ENCODE assay signal across 11 mouse cellular contexts in the genomic region with DNA sequence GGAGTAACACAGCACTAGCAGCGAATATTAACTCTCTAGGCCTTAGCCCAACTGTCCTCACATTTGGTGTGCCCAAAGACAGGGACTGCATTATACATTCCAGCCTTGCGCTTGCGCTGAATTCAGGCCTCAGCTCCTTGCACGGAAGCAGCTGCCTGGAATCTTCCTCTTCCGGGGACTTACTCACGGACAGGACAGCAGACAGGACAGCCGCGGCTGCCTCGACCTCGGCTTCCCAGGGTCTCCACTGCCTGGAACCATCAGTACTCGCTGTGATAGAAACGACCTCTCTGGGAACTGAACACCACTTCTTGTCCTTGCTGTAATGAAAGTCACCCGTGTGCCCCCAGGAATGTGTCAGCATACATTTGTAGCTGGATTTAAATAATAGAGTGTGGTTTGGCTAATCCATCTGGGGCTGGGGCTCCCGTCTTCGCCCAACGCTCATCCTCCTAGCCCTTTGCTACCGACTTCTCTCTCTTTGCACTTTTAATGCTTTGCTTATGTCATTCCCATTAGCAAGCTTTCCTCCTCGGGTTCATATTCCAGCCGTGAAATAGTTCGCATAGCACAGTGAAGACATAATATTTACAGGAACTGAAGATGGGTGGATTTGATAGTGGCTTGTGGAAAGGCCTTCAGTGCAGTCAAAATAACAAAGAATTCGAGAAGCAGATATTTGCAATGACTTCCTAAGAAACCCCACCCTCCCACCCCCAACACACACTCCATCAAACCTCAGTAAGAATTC. TPM values are rescaled to one million over a fixed set of nuclear protein-coding genes. Genes with fewer than 3 reads are reported as not detected.
DNase-seq lines count a peak whose midpoint lies in the region; ATAC-seq and TF ChIP-seq lines count a peak whose summit lies in the region.
"Had no signal": no experiment of that assay in that cellular context is flagged by ENCODE, and none has a peak within 500 bp of the region (broad histone marks: within the 10 kb centered on the region; RNA-seq: fewer than 3 reads in every experiment).

No protein-coding gene starts in this region.

- no peaks in the 10 kb centered on the region for H3K36me3 ChIP-seq in embryonic facial prominence, embryonic 11.5 days (replicated peaks; ENCODE audit: control insufficient read depth, insufficient read depth, low read depth, low read length)
- no peaks in the 10 kb centered on the region for H3K36me3 ChIP-seq in lung, postnatal 0 days (ENCODE audit: insufficient read depth, low read length)
- H3K36me3 ChIP-seq: forebrain, embryonic 15.5 days had no signal

- peak overlapping the region; percentile 77 for H3K27ac ChIP-seq in gastrocnemius, adult 2 months
- H3K27ac ChIP-seq in embryonic facial prominence, embryonic 11.5 days (replicated peaks; ENCODE audit: low read depth, low read length) = peak overlapping the region; percentile 52; the same call in 1 of the 2 replicates
- peak overlapping the region; percentile 58; the same call in 1 of the 2 replicates for H3K27ac ChIP-seq in lung, postnatal 0 days (ENCODE audit: low read length)
- H3K27ac ChIP-seq: forebrain, embryonic 15.5 days had no signal

- no peak for TF ChIP-seq CTCF in gastrocnemius, adult 2 months (IDR thresholded peaks at IDR 0.05)
- TF ChIP-seq CTCF in lung, postnatal 0 days (IDR thresholded peaks at IDR 0.05) = no peak

- 47% methylated on average over 21 of the region's 21 CpGs for WGBS in embryonic facial prominence, embryonic 11.5 days
- 27% methylated on average over 21 of the region's 21 CpGs for WGBS in lung, postnatal 0 days

- no peaks in the 10 kb centered on the region for H3K27me3 ChIP-seq in embryonic facial prominence, embryonic 11.5 days (ENCODE audit: control insufficient read depth, insufficient read depth, low read length)
- no peaks in the 10 kb centered on the region for H3K27me3 ChIP-seq in lung, postnatal 0 days (replicated peaks; ENCODE audit: insufficient read depth, low read length)
- H3K27me3 ChIP-seq: forebrain, embryonic 15.5 days had no signal

- H3K4me2 ChIP-seq in embryonic facial prominence, embryonic 11.5 days (ENCODE audit: low read depth, low read length) = no peak overlapping the region
- no peak overlapping the region for H3K4me2 ChIP-seq in lung, postnatal 0 days (replicated peaks; ENCODE audit: low read depth, low read length)
- H3K4me2 ChIP-seq: forebrain, embryonic 15.5 days had no signal

- ATAC-seq in embryonic facial prominence, embryonic 11.5 days (replicated peaks; ENCODE audit: insufficient number of reproducible peaks, low FRiP score, low TSS enrichment, low read depth) = no peak
- ATAC-seq in lung, postnatal 0 days = peak; percentile 59
- ATAC-seq: forebrain, embryonic 15.5 days had no signal

- DNase-seq in gastrocnemius, adult 2 months = no peak
- no peak for DNase-seq in gastrocnemius, postnatal 25 days
- DNase-seq in kidney, postnatal 14 days = peak; percentile 29
- DNase-seq in kidney, postnatal 36 days = no peak
- peak; percentile 20 for DNase-seq in embryonic facial prominence, embryonic 11.5 days (ENCODE audit: low spot score)
- DNase-seq in lung, postnatal 0 days (ENCODE audit: low spot score) = peak; percentile 82
- DNase-seq in MN1 (ENCODE audit: low spot score) = no peak
- no peak for DNase-seq in c-Kit-positive CD71-positive TER-119-positive erythroid progenitor cells, embryonic 14.5 days (ENCODE audit: low spot score)
- DNase-seq: cerebellum, adult 9-11 months; layer of hippocampus, postnatal 36 days had no signal

- no peaks in the 10 kb centered on the region for H3K9me3 ChIP-seq in embryonic facial prominence, embryonic 11.5 days (replicated peaks; ENCODE audit: control insufficient read depth, low read length)
- H3K9me3 ChIP-seq in lung, postnatal 0 days (ENCODE audit: low read length) = no peaks in the 10 kb centered on the region
- H3K9me3 ChIP-seq: forebrain, embryonic 15.5 days had no signal

- H3K9ac ChIP-seq in embryonic facial prominence, embryonic 11.5 days (replicated peaks; ENCODE audit: low read length) = no peak overlapping the region; the same call in 1 of the 2 replicates
- H3K9ac ChIP-seq in lung, postnatal 0 days (replicated peaks; ENCODE audit: low read depth) = no peak overlapping the region; the same call in 1 of the 2 replicates
- H3K9ac ChIP-seq: forebrain, embryonic 15.5 days had no signal

- intact Hi-C loops in gastrocnemius, adult 2 months (cut with DNase I) = no loop called here

- H3K4me1 ChIP-seq in embryonic facial prominence, embryonic 11.5 days (ENCODE audit: control insufficient read depth, insufficient read depth, low read length) = peaks cover 2% of the 10 kb centered on the region; the same call in 1 of the 2 replicates
- peaks cover 31% of the 10 kb centered on the region; the same call in 1 of the 2 replicates for H3K4me1 ChIP-seq in lung, postnatal 0 days (ENCODE audit: insufficient read depth, low read depth, low read length)
- H3K4me1 ChIP-seq: forebrain, embryonic 15.5 days had no signal

- peak overlapping the region; percentile 58 for H3K4me3 ChIP-seq in gastrocnemius, adult 2 months
- H3K4me3 ChIP-seq in embryonic facial prominence, embryonic 11.5 days (ENCODE audit: low read depth, low read length) = no peak overlapping the region
- H3K4me3 ChIP-seq in lung, postnatal 0 days (ENCODE audit: low read depth, low read length) = no peak overlapping the region
- H3K4me3 ChIP-seq: forebrain, embryonic 15.5 days had no signal

- TF ChIP-seq EP300 in lung, postnatal 0 days (IDR thresholded peaks at IDR 0.05) = peak; percentile 82

RNA-seq across cellular contexts. Expression of gene Fos, which starts 11.6 kb away (rescaled TPM):
- 1 to 10 TPM; 3.6 to 8.7 TPM for total RNA-seq in gastrocnemius, adult 2 months (2021)
- 10 to 100 TPM in 1 of 2 experiments, 1 to 10 TPM in 1; 5.1 to 11.6 TPM for total RNA-seq in gastrocnemius, postnatal 25 days (2021)
- 1.1 and 1.6 TPM in 2 replicates for polyA plus RNA-seq in embryonic facial prominence, embryonic 11.5 days (2014; fragmentation: Nextera tagmentation; extraction: Ambion mirVana)
- polyA plus RNA-seq in lung, postnatal 0 days (2015; fragmentation: Nextera tagmentation; extraction: Ambion mirVana) = 30.8 and 33.8 TPM in 2 replicates

Comparison
In these comparisons a context has a peak if more than half of its experiments do, and no peak if none do; other contexts are left out.
1. DNase-seq: peak in kidney, postnatal 14 days (single experiment), embryonic facial prominence, embryonic 11.5 days (single experiment) and lung, postnatal 0 days (single experiment); none in gastrocnemius, adult 2 months (single experiment), gastrocnemius, postnatal 25 days (single experiment), kidney, postnatal 36 days (0 of 2), MN1 (single experiment) and c-Kit-positive CD71-positive TER-119-positive erythroid progenitor cells, embryonic 14.5 days (single experiment).
2. Peak in every context shown above with its lines, with median percentiles within 50 percentile points of each other: H3K27ac ChIP-seq.